Mouse (Mus musculus) liver, adult 2 months (tissue): Measurements from ENCODE around the gene Dusp18.

Experiments
- CTCF ChIP-seq: fragments of 200-500 bp; IDR thresholded peaks from 2 replicates; pipeline ENCODE4 v1.5.1; 2011; ENCODE audit warnings: low read depth, low read length, control low read depth
- POLR2A ChIP-seq: fragments of 200-500 bp; IDR thresholded peaks from 2 replicates; pipeline ENCODE4 v1.6.1; 2011; ENCODE audit warnings: low read length, control low read depth; ENCODE audit not compliant: insufficient read depth; ENCODE audit errors: extremely low read depth

DNA sequence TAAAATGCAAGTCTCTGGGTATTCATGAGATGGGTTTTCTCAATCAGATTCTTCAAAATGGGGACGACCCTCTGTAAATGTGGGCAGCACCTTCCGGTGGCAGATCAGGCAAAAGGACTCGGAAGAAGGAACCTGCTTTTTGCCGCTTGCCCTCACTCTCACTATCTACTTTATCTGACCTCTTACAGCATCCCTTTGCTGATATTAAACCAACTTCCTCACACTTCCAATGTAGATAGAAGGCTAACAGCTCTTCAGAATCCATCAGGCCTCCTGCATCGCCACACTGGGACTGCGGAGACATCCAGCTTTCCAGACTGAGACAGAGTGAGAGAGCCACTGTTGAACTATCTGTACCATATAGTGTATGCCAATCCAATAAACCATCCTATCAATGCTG is 27.7 kb downstream of the Dusp18 start:
- TF ChIP-seq POLR2A (no peak), CTCF (no peak)
